Mouse (Mus musculus) heart, adult 11 months (tissue): ENCODE results near the gene Itgav.
"Not testable (repeated sequence)": the region's sequence is repeated elsewhere in the genome, so short reads cannot be mapped to it uniquely, and the experiment has no call there.

Source experiments
- DNase-seq: peaks from one replicate; pipeline ENCODE4 v3.0.0; 2022

Itgav gene

GRCm38 (mm10) chr2:83713281-83713680 is 10.9 kb upstream of the Itgav start:
- DNase-seq: not testable (repeated sequence)

- DNase-seq: no peak
These were observed 10.3 kb upstream of the Itgav start for GRCm38 (mm10) chr2:83713946-83714345.

DNA sequence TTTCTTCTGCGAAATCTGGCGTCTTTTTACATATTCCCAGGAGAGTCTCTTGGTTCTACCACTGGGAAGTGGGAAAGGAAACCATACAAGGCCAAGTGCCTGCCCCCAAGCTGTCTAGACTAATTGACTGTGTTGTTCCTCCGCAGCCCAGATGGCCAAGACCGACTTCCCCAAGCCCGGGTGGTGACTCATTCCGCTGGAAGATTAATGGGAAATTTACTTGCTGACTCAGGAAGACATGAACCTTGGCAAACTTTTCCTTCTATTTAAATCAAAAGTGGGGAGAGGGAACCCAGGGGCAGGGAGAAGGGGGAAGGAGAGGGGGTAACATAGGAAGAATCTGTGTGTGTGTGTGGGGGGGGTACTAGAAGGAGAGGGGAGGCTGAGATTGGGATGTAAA is 9.4 kb upstream of the Itgav start:
- peak; percentile 99 for DNase-seq

GRCm38 (mm10) chr2:83718341-83718740 is 5.9 kb upstream of the Itgav start:
- peak; percentile 69 for DNase-seq

- peak; percentile 60 for DNase-seq
These were observed 2.6 kb upstream of the Itgav start for GRCm38 (mm10) chr2:83721635-83722034.

DNA sequence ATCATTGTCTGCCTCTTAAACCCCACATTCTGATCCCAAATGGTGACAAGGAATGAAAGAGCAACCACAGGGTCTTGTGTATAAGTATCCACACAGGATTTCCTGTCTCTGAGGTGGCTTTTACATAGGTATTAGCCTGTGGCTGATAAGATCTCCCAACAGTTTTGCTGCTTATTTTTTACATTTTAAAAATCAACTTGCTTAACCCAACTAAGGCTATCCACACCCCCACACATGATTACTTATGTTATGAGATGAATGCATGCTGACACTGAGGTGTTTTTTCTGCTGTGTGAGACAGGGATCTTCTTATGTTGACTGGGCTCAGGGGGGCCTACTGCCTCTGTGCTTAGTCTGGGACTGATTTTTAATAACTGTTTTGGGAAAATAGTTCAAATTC is 1.3 kb upstream of the Itgav start:
- peak; percentile 61 for DNase-seq

DNA sequence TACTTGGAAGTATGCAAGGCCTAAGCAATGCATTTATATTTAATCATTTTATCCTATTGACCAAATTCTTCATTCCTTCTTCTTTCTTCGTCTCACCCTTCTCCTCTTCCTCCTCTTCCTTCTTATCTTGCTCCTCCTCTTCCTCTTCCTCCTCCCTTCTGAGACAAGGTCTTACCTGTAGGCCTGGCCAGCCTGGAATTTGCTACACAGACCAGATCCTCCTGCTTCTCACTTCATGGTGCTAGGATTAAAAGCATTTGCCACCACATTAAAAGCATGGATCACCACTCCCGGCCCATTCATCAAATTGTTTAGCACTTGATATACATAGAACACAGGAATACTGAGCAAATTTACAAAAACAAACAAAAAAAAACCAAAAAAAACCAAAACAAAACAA is 851 bp upstream of the Itgav start:
- peak; percentile 88 for DNase-seq

GRCm38 (mm10) chr2:83724827-83725730 is 882 bp downstream of the Itgav start:
- DNase-seq: peak; percentile 97

DNA sequence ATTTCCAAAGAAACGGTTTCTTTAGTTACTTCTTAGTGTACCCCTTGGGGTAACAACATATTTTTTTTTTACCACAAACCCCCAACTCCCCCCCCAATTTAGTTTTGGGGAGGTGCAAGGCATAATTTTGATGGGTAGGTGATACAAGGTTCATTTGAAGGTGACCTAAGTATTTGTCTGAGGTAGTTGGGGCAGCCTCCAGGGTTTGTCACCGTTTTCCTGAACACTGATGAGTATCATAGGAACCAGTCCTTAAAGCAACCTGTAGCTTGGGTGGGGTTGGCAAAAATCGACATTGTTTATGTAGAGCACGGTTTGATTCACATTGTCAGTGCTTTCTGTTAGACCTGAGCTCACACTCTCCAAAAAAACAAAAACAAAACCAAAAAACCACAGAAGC is 1.6 kb downstream of the Itgav start:
- peak; percentile 77 for DNase-seq

DNA sequence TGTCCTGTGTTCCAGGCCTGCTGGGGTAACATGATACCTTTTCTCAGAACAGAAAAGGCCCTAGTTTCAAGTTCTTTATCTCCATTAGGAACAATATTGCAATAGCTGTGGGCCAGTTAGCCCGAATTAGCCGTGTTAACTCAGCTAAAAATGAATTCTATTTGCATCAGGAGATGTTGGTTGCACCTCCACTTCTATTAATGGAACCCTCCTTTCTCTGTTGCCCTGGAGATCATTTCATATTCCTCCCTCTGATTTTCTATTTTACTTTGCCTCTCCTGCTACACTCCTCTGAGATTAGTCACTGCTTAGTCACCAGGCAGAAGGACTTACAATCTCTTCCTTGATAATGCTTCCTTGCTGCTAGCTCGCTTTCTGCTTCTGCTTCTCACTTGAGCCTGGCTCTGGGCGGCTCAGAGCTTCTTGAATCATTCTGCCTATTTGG is 4.1 kb downstream of the Itgav start:
- peak; percentile 90 for DNase-seq

GRCm38 (mm10) chr2:83729339-83729738 is 5.1 kb downstream of the Itgav start:
- DNase-seq: peak; percentile 98

DNA sequence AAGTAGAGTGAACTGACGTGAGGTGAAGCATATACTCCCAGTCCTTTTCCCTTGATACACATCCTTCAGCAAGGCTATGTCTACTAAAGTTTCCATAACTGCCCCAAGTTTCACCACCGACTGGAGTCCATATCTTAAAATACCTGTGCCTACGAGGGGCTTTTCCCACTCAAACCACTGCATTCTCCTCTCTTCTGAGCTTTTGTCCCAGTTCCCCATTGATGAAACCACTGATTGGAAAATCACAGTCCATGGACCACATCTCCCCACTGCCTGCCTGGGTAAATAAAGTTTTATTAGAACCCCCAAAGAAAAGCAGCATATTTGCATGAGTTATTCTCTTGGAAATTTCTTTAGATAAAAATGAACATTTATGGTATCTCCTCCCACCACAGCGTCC is 8.7 kb downstream of the Itgav start:
- peak; percentile 43 for DNase-seq

GRCm38 (mm10) chr2:83733981-83734393 is 9.8 kb downstream of the Itgav start:
- peak; percentile 76 for DNase-seq

GRCm38 (mm10) chr2:83735276-83735675 is 11.1 kb downstream of the Itgav start:
- peak; percentile 78 for DNase-seq

DNA sequence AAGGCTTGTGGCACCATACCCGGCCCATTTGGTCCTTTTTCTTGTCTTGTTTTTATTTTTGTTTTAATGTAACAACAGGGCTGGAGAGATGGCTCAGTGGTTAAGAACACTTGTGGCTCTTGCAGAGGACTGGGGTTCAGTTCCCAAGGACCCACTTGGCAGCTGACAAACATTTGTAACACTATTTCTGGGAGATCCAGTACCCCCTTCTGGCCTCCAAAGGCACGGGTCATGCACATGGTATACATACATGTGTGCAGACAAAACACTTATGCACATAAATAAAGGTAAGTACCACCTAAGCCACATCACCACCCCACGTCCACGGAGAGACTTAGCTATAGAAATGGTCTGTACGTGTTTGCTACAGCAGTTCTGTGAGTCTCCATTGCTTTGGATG is 12.6 kb downstream of the Itgav start:
- peak; percentile 53 for DNase-seq

DNA sequence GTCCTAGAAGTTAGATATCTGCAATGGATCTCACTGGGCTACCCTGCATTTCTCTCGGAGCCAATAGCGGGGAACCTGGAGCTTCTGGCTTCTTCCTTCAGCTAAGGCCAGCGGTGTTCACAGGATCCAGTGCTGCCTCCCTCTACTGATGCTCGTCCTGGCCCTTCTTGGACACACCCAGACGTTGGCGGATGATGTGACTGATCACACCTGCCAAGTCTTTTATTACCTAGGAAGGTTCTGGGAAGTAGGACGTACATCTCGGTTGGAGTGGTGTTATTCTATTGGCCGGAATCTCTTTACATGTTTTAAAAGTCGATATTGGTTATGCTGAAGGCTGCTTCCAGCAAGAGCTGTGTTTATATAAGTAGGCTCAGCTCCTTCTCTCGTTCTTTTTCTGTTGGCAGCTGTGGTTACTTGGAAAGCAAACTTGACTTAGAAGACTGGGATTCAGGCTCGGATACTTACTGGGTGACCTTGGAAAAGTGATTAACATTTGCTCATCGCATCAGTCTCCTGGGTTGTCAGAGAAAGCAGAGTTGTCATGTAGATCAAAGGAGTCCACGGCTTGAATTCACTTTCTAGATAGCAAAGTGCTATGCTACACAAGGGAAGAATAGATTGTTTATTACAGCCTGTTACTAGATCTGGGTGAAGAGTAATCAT is 14.5 kb downstream of the Itgav start:
- DNase-seq: peak; percentile 69

- peak; percentile 87 for DNase-seq
These were observed 15.4 kb downstream of the Itgav start for GRCm38 (mm10) chr2:83739461-83740124.

- DNase-seq: peak; percentile 76
These were observed 16.4 kb downstream of the Itgav start for GRCm38 (mm10) chr2:83740601-83741031.

DNA sequence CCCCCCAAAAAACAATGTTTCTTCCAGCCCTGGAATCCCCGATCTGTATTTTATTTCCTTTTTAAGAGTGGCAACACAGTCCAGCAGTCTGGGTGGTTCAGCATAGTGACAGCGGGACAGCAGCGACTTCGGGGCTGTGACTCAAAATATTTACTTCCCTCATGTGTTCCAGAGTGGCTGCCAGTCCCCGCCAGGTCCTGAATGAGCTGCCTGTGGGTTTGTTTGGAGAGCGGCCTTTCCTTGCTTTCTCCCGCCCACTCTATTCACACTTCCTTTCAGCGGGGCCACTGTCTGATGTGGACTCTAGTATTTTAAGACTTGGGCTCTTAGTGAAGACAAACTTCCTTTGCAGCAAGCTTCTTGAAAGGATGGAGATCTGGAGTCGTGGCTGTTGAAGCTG is 18.0 kb downstream of the Itgav start:
- peak; percentile 94 for DNase-seq

GRCm38 (mm10) chr2:83742836-83743235 is 18.6 kb downstream of the Itgav start:
- DNase-seq: no peak

- DNase-seq: peak; percentile 84
These were observed 20.2 kb downstream of the Itgav start for GRCm38 (mm10) chr2:83744276-83744952.

GRCm38 (mm10) chr2:83745257-83745656 is 21.1 kb downstream of the Itgav start:
- no peak for DNase-seq
